Mouse (Mus musculus) spleen, embryonic (tissue): ENCODE data around the gene Aldh1l1.

Experiments
- CTCF ChIA-PET: fragments of 350-600 bp; sonication (Branson Sonifier 250); formaldehyde crosslinking; loops from one replicate; lab custom pipeline; 2022; lab: Charles Lee

Aldh1l1 gene

DNA sequence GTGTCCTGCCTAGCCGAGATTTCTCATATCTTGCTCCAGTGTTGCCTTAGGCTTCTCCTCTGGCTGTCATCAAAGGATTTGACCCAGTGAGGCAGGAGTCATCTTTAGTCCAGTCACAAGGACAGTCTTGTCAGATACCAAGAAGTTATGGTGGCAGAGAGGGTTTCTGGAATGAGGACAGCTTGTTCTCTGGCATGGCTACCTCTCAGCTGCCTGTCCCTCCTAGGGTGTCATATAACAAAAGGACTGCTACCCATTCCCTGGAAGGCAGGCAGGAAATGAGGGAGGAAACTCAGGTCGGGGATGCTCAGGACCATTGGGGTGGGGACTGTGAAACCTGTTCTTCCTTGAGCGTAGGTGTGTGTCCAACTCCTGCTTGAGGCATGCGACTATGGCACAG, 14.1 kb upstream of the Aldh1l1 start:
- CTCF ChIA-PET, result no interaction called here

DNA sequence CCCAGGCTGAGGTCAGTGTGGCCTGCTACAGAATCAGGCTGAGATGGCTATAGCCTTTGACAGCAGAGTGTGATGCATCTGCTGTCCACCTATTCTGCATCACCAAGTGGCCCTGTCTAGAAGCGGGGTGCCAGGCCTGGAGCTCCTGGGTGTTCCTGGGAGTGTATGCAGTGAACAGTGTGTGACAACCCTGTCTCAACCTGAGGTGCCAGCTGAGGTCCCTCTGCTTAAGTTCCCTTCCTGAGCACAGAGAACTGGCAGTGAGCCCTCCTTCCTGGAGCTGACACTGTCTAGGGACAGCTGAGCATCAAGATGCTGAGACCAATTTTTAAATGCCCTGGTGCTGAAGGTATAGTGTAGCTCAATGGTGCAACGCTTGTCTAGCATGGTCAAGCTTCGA, 13.5 kb upstream of the Aldh1l1 start:
- CTCF ChIA-PET, result no interaction called here

DNA sequence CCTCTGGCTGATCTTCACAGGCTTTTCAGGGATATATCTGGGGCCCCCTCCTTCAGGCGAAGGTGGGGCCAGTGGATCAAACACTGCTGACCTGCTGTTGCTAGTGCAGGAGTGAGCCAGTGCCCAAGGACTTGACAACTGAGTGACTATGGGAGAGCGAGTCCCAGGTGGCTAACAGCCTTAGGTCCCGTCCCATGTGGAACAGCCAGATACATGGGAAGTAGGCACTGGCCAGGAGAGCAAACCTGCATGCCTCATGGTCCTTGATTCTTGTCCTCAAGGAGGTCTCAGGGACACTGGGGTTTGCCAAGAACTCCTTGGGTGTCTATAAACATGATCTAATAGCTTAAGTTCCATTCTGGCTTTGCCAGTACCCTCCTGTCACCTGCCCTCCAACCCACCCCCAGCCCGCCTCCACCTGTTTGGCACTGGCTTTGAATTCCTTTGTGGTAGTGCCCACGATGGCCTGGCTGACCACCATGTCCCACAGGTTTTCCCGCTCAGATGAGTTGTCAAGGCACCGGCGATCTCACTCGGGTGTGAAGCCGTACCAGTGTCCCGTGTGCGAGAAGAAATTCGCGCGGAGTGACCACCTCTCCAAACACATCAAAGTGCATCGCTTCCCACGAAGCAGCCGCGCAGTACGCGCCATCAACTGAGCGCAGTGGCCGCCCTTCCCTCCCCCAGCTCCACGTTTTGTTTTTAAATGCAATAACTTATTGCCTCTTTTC, 12.4 kb upstream of the Aldh1l1 start:
- CTCF ChIA-PET, result no interaction called here

DNA sequence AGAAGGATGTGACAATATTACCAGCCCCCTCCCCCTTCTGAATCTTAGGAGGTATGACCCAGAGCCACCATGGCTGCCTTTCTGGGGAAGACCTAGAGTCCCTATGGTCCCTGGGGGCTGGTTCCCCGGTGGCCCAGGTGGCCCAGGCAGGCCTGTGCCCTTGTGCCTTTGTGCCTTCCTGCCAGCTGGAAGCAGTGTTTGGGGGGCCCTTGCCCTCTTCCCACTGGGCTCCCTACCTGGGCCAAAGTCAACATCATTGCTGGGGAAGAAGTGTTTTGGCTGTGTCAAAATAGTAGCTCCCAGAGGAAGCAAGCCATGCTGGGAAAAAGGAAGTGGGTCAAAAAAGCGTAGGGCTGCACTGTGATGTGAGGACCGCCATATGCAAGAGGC, 11.9 kb upstream of the Aldh1l1 start:
- CTCF ChIA-PET, result no interaction called here

DNA sequence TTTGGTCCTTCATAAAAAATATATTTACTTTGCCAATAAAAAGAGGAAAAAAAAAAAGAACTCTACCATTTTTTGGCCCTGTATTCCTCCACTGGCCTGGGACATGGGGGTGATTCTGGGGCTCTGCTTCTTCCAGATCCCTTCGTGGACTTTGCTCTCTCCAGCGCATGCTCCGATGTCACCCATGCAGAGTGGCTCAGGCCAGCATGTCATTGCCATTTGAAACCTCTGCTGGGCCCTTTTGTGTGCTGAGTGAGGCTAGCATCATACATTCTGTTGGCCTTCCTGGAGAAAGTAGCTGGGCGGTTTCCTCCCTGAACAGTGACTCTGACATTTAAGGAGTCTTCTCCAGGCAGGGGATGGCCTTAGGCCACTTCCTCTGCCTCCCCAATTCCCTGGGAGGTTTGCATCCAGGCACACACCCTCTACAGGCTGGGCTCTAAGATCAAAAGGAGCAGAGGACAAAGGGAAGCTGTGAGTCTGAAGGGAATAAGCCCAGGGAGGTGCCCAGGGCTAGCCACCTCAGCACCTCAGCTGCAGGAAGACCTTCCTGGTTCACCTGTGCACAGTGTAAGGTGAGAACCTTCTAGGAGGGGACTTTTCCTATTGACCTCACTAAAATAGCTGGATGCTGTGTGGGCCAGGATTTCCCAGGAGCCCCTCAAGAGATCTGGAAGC, 10.9 kb upstream of the Aldh1l1 start:
- CTCF ChIA-PET, result no interaction called here

DNA sequence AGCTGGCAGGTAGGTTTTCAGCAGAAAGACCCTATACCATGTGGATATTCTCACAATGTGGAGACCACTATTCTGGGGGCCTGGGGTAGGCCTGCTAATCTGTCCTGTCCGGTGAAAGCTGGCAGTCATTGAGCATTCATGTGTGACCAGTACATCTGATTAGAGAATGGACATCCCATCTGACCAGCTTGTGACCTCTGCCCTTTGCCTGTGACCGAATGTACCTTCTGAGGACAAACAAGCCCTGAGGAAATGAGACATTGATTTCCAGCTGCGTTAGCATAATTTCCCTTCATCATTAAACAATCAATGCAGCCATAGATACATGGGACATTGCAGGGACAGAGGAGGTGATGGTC, 10.4 kb upstream of the Aldh1l1 start:
- CTCF ChIA-PET, result no interaction called here

DNA sequence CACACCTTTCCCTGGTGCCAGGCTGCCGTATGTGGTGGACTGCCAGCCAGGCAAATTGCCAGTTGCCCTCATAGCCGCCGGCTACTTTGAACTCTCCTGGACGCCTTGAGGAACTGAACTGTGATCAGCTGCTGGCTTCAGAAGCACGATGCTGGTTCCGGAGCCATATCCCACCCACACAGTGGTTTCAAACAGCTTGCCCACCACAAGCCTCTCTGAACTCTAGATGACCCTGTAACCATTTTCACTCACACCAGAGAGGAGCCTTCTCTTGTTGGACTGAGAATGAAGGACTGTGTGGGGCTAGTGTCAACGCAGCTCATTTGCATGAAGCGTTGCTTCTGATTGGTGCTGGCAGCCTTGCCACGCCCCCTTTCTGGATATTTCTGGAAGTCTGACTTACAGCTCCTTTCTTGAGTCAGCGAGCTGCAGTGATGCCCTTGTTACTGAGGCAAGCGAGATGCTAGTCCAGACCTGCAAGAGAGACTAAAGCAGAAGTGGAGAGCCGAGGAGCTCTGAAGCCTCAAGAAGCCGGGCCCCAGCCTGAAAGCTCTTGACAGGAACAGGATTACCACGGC, 9.2 kb upstream of the Aldh1l1 start:
- CTCF ChIA-PET, result no interaction called here

DNA sequence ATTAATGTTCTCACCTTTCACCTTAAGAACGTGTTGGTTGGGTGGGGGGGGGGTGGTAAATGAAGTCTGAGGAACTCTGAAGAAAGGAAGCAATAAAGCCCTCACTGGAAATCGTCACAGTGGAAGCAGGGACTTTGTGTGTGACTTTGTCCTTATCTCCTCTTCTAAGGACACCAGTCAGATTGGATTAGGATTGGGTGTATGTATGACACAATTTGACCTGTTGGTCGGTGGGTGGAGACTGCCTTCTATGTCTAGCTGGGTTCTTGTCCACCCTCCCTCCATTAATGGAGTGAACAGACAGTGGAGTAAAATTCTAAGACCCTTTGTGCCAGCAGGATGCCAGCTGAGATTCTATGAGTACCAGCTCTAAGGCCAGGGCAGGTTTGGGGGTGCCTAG, 2.0 kb upstream of the Aldh1l1 start:
- CTCF ChIA-PET, result no interaction called here

DNA sequence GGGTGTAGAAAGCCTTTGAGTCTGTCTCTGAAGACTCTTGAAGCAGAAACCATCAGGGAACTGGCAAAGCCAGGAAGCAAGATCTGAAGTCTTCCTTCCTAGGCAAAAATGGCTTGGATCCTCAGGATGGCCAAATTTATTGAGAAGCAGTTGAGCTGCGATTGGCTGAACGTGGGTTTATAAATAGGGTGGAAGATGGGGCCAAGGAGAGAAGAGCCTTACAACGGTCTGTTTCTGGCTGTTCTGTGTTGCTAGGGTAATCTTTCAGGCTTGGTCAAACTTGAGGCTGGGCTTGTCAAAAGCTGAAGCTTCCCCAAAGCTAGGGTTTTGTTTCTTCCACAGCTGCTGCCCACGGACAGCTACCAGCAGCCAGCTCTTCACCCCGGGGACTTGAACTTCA, 1.4 kb upstream of the Aldh1l1 start:
- CTCF ChIA-PET, result no interaction called here

DNA sequence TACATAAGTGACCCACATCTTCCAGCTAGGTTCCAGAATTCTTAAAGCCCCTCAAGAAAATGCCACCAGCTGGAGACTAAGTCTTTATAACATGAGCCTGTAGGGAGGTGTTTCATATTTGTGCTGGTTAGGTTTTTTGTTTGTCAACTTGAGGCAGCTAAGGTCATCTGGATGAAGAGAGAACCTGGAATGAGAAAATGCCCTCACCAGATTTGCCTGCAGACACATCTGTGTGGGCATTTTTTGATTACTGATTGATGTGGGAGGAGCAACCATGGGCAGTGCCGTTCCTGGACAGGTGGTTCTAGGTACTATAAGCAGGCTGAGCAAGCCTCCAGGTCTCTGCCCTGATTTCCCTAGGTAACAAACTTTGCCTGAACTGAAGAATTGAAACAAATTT, 1.3 kb downstream of the Aldh1l1 start:
- CTCF ChIA-PET, result no interaction called here

DNA sequence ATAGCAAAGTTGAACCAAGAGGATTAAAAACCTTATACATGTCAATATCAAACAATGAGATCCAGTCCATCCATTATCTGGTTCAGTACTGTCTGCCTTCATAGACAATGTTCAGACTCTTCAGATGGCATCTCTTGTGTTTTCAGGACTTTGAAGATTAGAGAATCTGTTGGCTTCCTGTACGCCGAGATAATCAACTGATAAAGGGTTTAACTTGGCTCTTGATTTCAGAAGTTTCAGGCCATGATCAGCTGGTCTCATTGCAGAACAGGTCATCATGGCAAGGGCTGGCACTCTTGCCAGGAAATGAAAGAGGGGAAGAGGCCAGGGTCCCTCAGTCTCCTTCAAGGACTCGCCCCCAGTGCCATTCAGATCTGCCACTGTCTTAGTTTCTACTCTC, 3.3 kb downstream of the Aldh1l1 start:
- CTCF ChIA-PET, result no interaction called here

DNA sequence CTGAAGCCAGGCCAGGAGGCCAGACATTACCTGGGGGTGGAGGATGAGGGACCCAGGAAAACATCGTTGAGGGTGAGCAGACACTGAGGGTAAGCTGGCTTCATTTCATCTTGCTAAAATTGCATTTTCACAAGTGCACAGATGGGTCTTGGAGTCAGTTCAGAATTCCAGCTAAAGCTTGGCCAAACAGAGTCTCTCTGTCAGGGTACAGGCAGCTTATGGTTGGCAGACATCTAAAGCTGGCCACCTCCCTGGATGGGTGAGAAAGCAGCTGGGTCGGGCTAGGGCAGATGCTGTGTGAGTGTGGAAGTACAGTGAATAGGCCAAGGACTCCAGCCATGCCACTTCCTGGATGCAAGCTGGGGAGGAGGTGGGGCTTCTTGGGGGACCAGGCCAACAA, 4.7 kb downstream of the Aldh1l1 start:
- CTCF ChIA-PET, result no interaction called here

DNA sequence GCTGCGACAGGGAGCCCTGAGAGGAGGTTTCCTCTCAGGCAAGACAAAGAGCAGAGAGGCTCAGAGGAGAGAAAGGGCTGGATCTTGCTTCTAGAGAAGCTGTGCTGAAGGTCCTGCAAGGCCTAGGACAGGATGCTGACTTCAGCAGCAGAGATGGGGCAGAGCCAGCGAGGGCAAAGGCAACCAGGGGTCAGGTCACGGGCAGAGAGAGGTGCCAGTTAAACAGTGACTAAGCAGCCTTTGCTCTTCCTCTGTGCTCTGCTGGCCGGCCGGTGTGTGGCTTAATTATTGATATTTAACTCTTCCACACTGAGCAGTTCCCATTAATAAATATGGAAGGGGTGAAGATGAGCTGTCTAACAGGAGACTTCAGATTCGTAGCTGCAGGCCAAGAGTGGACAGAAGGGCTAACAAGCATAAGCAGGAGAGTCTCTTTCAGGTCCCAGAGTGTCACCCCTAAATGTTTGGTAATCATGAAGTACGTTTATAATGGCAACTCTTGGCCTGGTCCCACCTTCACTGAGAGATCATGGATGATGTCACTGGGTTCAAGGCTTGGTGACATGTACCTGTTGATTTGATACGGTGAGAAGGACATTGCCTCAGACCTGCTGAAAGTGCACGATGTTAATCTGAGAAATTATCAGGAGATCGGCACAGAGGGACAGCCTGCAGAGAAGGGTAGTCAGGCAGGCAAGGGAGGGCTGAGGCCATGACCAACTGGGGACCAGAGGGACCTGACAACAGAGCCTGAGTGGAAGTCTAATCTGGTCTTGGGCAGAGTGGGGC, 5.9 kb downstream of the Aldh1l1 start:
- CTCF ChIA-PET, result interaction anchor here (0.5 kb wide), 1 partner anchor 1081 kb away, joined by 7 read pairs; no protein-coding TSS in a partner anchor

DNA sequence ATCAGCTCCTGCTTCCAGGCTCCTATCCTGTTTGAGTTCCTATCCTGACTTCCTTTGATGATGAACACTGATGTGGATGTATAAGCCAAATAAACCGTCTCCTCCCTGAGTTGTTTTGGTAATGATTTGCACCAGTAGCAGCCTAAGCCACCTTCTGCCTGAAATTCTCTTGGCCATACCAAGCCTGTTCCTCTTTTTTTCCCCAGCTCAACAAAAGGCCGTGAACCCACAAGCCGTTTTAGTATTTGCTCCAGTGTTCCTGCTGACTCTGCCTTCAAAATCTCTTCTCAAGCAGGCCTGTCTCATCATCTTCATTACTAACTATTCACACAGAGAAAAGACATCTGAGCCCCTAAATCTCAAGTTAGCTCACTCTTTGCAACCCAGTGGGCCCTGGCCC, 7.9 kb downstream of the Aldh1l1 start:
- CTCF ChIA-PET, result no interaction called here

DNA sequence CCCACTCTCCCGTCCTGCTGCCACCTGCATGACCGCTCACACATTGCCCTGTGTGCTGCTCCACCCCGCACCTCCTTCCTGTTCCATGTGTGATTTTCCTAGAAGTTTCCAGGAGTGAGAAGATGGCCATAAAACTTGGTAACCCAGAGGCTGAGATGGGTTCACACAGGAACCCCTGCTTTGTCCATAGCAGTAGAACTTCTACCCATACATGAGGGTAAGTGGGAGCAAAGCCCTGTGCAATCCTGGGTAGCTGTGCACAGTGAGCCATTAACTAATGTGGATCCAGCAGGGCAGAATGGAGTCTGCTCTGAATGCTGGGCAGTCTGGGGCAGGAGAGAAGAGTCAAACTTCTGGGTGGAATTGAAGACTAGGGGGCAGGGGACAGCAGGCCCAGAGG, 8.3 kb downstream of the Aldh1l1 start:
- CTCF ChIA-PET, result interaction anchor here (0.6 kb wide), 1 partner anchor 67 kb away, joined by 3 read pairs; no protein-coding TSS in a partner anchor

DNA sequence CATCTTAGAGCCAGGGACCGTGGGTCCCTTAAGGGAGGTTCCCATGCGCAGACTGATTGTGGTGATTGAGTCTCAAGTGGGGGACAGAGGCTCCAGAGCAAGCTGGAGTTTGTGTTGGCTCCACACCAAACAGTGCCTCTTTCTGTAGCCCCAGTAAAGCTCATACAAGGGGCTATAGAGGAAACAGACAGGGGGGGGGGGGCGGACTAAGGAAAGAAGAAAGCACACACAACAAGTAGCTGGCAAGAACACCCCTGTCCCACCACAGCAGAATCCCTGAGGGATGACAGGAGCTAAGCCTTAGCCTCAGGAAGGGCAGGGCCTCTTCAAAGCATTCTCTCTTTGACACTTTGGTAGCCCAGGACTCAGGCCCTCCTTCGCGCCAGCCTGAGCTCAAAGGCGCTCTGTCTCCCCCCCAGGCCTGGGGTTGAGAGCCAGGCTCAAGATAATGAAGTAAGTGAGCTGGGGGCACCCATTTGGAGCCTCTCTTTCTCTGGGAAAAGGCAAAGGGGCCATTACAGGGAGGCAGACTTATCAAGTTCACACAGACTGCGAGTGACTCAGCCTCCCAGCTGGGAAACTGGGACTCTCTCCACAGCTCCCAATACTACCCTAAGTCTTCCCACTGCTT, 9.2 kb downstream of the Aldh1l1 start:
- CTCF ChIA-PET, result interaction anchor here (0.6 kb wide), 1 partner anchor 66 kb away, joined by 3 read pairs; no protein-coding TSS in a partner anchor

DNA sequence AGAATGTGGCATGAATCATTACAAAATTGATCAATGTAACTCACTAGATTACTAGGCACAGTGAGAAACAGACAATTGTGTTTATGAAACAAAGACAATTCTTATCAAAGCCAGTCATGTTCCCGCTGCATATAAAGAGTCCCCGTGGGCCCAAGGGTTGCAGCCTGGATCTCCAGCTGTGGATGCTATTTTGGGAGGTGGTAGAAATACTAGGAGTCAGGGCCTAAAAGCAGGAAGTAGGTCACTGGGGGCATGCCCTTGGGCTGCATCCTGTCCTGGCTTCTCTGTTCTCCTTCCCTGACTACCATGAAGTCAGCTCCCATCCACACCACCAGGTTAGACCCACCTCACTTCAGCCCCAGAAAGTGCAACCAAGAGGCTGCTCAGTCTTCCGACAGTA, 10.0 kb downstream of the Aldh1l1 start:
- CTCF ChIA-PET, result no interaction called here

DNA sequence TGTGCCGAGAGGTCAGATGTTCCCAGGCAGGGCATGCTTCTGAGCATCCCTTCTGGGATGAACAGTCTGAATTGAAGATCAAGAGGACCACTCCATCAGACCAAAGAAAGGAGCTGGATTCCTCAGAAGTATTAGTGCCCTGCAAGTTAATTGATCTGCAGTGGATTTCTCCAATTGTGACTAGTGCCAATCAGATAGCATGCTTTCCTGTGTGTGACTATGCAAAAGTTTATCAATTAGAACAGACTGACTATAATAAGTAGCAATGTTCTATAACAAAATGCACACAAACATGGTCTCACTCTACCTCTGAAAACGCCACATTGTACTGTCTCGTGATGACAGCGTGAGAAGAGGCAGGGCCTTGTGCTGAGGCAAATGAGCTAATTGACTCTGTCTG, 13.3 kb downstream of the Aldh1l1 start:
- CTCF ChIA-PET, result no interaction called here

DNA sequence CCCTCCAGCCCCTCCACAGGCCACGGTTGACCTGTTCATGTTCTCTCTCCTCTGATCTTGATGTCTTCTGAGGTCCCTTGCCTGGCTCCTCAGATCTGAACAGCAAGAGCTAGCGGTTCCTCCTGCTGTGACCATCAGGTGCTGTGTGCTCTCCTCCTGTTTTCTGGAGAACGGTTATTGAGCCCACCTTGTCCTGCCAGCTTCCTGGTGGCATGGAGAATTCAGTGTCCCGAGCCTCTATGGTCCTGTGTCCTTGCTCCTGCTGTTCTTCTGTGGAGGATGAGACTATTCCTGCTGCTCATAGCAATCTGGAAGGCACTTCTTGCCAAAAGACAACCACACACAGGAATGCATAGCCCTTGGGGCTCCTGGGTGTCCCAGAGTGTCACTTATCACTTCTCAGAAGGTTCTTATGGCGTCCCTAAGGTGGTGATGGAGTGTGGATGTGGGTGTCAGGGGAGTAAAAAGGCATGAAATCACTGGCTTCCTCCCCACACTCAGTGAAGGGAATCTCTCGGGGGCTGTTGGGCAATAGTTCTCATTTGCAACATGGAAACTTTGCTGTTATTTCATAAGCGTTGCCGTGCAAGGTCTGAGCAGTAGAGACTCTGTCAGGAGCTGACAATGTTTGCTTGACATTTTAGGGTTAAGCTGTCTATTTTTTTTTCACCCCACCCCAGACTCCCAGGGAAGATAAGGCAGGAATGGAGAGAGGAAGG, 15.2 kb downstream of the Aldh1l1 start:
- CTCF ChIA-PET, result no interaction called here

DNA sequence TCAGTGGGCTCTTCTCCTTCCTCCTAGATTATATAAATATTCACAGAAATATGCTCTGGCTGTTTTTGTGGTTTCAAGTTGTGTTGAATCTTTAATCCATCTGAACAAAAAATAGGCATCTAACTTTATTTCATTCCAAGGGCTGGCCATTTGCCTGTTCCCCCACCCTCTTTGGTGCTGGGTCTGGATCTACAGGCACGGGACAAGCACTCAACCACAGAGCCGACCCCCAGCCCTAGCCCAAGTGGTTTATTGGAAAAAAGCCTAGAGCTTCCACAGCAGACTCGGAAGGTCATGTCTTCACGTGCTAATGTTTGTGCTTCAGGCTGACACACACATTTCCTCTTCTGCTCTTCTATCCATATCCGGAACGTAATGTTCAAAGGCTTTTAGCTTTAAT, 19.7 kb downstream of the Aldh1l1 start:
- CTCF ChIA-PET, result interaction anchor here (0.6 kb wide), 1 partner anchor 552 kb away, joined by 3 read pairs; no protein-coding TSS in a partner anchor

DNA sequence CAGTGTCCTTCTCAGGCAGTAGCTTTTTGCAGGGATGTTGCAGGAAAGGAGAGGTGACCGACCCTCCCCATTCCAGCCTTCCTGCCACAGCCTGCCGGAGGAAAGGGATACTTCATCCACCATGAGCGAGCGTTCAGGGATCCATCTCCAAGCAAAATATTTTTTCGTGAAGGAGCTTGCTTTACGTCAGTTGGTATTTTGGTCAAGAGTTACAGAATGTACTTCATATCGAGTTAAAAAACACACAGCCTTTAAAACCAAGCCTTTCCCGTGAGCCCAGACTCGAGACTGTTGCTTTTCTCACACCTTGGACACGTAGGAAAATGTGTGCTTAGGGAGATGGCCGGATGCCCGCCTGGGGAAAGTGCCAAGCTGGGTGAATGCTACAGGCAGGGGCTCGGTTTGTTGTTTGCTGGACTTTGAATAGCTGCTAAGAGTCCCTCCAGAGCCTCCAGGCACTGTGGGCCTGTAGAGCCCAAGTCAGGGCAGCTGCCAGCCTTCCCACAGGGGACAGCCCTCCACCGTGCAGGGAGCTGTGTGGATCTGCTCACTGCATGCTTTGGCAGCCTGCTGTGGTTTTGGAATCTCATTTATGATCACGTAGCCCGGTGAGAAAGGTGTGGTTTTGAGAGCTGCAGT, 20.6 kb downstream of the Aldh1l1 start:
- CTCF ChIA-PET, result no interaction called here
